Mouse (Mus musculus): ENCODE results near the gene Ptprt. TPM values are rescaled to one million over a fixed set of nuclear protein-coding genes. Genes with fewer than 3 reads are reported as not detected.

Ptprt gene
- total and polyA plus RNA-seq, 3 experiments: not detected

GRCm38 (mm10) chr2:162273826-162274225, 387.1 kb downstream of the Ptprt start:
- DNase-seq (ENCODE audit: low read depth, low spot score): no peak

GRCm38 (mm10) chr2:162251272-162251671, 409.7 kb downstream of the Ptprt start:
- Histone ChIP-seq H3K4me3 (ENCODE audit: control insufficient read depth in 1 of 2, insufficient read depth in 1 of 2, low read depth in 2 of 2, low read length in 2 of 2) (no peak overlapping the region), H3K79me2 (ENCODE audit: control insufficient read depth, insufficient read depth, low read length, poor library complexity) (no peaks in the 10 kb centered on the region), H3K36me3 (ENCODE audit: control insufficient read depth in 1 of 2, insufficient read depth in 2 of 2, low read length in 2 of 2) (no peaks in the 10 kb centered on the region), H3K27ac (ENCODE audit: control insufficient read depth, low read depth, low read length) (no peak overlapping the region), H3K27me3 (ENCODE audit: control insufficient read depth in 1 of 2, insufficient read depth in 2 of 2, low read length in 2 of 2) (no peaks in the 10 kb centered on the region), H3K4me1 (ENCODE audit: control insufficient read depth in 1 of 2, insufficient read depth in 2 of 2, low read length in 2 of 2) (no peaks in the 10 kb centered on the region), H3K9me3 (replicated peaks; ENCODE audit: insufficient read depth, low read length) (no peaks in the 10 kb centered on the region), H3K9ac (ENCODE audit: control insufficient read depth, low read depth, low read length, poor library complexity, severe bottlenecking) (no peak overlapping the region)
- DNase-seq (ENCODE audit: low read depth, low spot score): no peak
- no peak for TF ChIP-seq USF1 (IDR thresholded peaks at IDR 0.05; ENCODE audit: low read depth, low read length)
- TF ChIP-seq RAD21 (IDR thresholded peaks at IDR 0.05; ENCODE audit: low read depth, low read length): no peak
- TF ChIP-seq RCOR1 (IDR thresholded peaks at IDR 0.05; ENCODE audit: low read depth, low read length): no peak
- TF ChIP-seq MEF2A (IDR thresholded peaks at IDR 0.05; ENCODE audit: extremely low read depth, insufficient replicate concordance, low read depth, low read length, poor library complexity, severe bottlenecking): no peak
- no peak for TF ChIP-seq POLR2A (IDR thresholded peaks at IDR 0.05; ENCODE audit: control insufficient read depth in 1 of 2, insufficient read depth in 1 of 2, low read depth in 1 of 2, low read length in 2 of 2, poor library complexity in 1 of 2)
- no peak for TF ChIP-seq MYC (IDR thresholded peaks at IDR 0.05; ENCODE audit: low read depth, low read length)
- no peak for TF ChIP-seq TBP (IDR thresholded peaks at IDR 0.05; ENCODE audit: low read depth, low read length)
- no peak for TF ChIP-seq CHD1 (IDR thresholded peaks at IDR 0.05; ENCODE audit: low read depth, low read length)
- TF ChIP-seq NELFE (IDR thresholded peaks at IDR 0.05; ENCODE audit: low read depth, low read length): no peak
- no peak for TF ChIP-seq ZC3H11A (IDR thresholded peaks at IDR 0.05; ENCODE audit: low read depth, low read length)
- TF ChIP-seq USF2 (IDR thresholded peaks at IDR 0.05; ENCODE audit: borderline replicate concordance in 1 of 2, insufficient read depth in 1 of 2, low read depth in 1 of 2, low read length in 2 of 2): no peak
- TF ChIP-seq KAT2A (conservative IDR thresholded peaks at IDR 0.05; ENCODE audit: low read depth, low read length): no peak
- no peak for TF ChIP-seq TCF12 (IDR thresholded peaks at IDR 0.05; ENCODE audit: low read depth, low read length)
- TF ChIP-seq GATA1 (IDR thresholded peaks at IDR 0.05; ENCODE audit: low read depth, low read length): no peak
- TF ChIP-seq ZMIZ1 (IDR thresholded peaks at IDR 0.05; ENCODE audit: low read depth, low read length): no peak
- no peak for TF ChIP-seq CHD2 (IDR thresholded peaks at IDR 0.05; ENCODE audit: low read length)
- no peak for TF ChIP-seq MXI1 (IDR thresholded peaks at IDR 0.05; ENCODE audit: low read depth, low read length)
- TF ChIP-seq MAZ (IDR thresholded peaks at IDR 0.05; ENCODE audit: low read depth, low read length): no peak
- TF ChIP-seq POLR2AphosphoS2 (IDR thresholded peaks at IDR 0.05; ENCODE audit: low read length): no peak
- no peak for TF ChIP-seq TAL1 (IDR thresholded peaks at IDR 0.05; ENCODE audit: low read length)

More at GRCm38 (mm10) chr2:162273826-162274225, 387.1 kb downstream of the Ptprt start:
- TF ChIP-seq JUND (IDR thresholded peaks at IDR 0.05; ENCODE audit: low read depth, low read length): no peak
- TF ChIP-seq CHD2 (IDR thresholded peaks at IDR 0.05; ENCODE audit: low read length): no peak
- H3K4me3 ChIP-seq (ENCODE audit: control insufficient read depth in 1 of 2, insufficient read depth in 1 of 2, low read depth in 2 of 2, low read length in 2 of 2): no peak overlapping the region
- no peaks in the 10 kb centered on the region for H3K27me3 ChIP-seq (ENCODE audit: control insufficient read depth in 1 of 2, insufficient read depth in 2 of 2, low read length in 2 of 2)
- no peaks in the 10 kb centered on the region for H3K79me2 ChIP-seq (ENCODE audit: control insufficient read depth, insufficient read depth, low read length, poor library complexity)
- no peaks in the 10 kb centered on the region for H3K4me1 ChIP-seq (ENCODE audit: control insufficient read depth in 1 of 2, insufficient read depth in 2 of 2, low read length in 2 of 2)
- no peaks in the 10 kb centered on the region for H3K9me3 ChIP-seq (replicated peaks; ENCODE audit: insufficient read depth, low read length)
- H3K9ac ChIP-seq (ENCODE audit: control insufficient read depth, low read depth, low read length, poor library complexity, severe bottlenecking): no peak overlapping the region
- H3K27ac ChIP-seq (ENCODE audit: control insufficient read depth, low read depth, low read length): no peak overlapping the region
- no peaks in the 10 kb centered on the region for H3K36me3 ChIP-seq (ENCODE audit: control insufficient read depth in 1 of 2, insufficient read depth in 2 of 2, low read length in 2 of 2)
